Mouse (Mus musculus) urinary bladder, postnatal 10 days (tissue): Measurements from ENCODE around the gene Apoa2.
A peak's percentile ranks its signal among the peaks of the same experiment; 100 is the strongest.

Source experiments
- DNase-seq: peaks from one replicate; pipeline ENCODE4 v3.0.0; 2022; ENCODE audit warnings: low spot score

The Apoa2 gene

DNA sequence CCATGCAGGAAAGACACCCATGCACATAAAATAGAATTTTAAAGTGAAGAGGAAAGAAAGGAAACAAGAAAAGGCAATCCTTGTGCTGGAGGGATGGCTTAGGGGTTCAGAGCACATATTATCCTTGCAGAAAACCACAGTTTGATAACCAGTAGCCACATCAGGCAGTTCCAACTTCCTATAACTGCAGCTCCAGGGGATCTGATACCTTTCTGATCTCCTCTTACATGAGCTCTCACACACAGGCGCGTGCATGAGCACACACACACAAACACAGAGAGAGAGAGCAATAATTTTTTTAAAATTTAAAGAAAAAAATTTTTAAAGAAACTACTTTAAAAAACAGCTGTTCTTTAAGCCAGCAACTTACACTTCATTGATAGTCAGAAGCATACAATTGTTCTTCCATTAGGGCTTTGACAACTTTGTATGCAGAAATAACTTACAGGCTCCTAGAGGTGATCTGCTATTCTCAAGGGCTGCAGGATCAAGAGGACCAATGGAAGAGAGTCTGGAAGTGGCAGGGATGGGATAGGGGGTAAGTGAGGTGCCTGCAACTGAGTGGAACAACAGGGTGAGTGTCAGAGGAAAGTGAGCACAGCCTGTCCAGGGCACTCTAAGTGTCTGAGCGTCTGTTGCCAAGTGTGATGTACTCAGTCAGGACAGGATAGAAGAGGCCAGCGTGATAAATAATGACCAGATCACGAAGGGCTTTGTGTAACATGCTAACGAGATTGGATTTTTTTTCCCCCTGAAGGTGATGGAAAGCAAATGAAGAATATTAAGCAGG, 19.0 kb upstream of the Apoa2 start:
- DNase-seq, result no peak

DNA sequence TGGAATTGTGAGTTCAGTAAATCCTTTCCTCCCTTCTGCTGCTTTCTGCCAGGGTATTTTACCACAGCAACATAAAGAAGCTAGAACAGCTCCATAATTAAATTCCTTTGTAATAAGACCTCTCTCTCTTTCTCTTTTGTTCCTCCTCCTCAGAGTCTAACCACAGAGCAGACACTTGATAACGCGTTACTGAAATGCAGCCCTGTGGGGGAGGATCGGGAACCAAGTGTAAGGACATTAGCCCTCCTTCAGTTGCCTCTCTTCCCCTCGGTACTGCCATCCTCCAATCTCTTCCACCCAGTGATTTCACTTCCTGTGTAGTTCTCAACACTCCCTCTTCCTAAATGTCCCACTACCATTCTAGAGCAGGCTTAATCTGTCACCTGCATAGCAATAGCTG, 15.4 kb upstream of the Apoa2 start:
- no peak for DNase-seq

DNA sequence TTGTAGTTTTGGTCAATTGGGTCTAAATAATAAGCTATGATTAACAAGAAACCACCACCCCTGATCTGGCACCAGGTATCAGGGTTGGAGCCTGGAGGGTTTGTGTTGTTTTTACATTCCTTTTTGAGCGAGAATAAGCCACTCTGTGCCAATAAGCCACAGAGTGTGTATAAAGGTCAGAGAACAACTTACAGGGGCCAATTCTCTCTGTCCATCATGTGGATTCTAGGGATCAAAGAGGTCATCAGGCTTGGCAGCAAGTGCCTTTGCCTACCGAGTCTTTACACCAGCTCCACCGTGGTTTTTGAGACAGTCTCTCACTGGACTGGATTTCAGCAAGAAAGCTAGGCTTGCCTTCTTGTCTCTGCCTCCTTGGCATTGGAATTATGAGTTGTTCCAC, 12.0 kb upstream of the Apoa2 start:
- DNase-seq, result no peak

DNA sequence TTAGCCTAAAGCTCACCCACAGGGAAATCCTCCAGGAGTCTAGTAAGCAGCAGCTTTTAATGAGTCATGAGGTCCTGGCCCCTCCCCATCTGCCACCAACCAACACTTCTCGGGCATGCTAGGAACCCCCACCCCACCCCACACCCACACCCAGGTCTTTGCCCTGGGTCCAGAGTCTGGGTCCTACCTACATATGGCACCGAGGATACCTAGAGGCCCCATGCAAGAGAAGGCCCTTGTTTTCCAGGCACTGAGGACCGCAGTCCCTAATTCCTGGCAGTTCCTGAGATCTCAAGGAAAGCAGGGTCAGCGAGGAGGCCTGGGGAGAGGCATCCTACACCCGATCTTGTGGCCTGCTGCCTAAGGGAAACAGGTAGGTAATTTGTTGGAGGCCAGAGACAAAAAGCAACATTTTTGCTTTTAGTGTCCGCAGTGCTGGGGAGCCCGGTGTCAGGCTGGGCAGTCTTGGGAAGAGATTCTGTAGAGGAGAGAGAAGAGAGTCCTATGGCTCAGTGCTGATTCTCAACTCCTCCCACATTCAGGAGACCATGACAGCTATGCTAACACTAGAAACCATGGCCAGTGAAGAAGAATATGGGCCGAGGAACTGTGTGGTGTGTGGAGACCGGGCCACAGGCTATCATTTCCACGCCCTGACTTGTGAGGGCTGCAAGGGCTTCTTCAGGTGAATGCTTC, 10.9 kb upstream of the Apoa2 start, which contains the start of gene Nr1i3:
Gene Nr1i3, plus strand, starts transcription at position 170 of the 696 bp plus-strand sequence.
- DNase-seq, result no peak

DNA sequence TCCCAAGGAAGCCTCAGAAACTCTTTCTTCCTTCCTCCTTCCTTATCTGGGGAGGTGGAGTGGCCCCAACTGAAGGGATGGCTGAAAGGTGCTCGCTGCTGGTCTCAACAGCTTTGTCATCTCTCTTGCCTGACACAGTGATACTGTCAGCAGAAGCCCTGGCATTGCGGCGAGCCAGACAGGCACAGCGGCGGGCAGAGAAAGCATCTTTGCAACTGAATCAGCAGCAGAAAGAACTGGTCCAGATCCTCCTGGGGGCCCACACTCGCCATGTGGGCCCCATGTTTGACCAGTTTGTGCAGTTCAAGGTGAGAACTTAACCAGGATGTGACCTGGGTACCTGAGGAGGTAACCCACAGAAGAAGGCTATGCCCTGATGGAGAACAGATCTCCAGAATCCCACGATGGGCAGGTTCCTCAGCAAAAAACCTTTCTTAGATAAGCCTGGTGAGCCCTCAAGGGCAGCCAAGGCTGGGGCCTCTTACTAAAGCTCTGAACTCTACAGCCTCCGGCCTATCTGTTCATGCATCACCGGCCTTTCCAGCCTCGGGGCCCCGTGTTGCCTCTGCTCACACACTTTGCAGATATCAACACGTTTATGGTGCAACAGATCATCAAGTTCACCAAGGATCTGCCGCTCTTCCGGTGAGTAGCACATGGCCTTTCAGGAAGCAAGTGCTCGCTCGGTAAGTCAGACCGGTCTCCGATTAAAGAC, 8.5 kb upstream of the Apoa2 start:
- no peak for DNase-seq

DNA sequence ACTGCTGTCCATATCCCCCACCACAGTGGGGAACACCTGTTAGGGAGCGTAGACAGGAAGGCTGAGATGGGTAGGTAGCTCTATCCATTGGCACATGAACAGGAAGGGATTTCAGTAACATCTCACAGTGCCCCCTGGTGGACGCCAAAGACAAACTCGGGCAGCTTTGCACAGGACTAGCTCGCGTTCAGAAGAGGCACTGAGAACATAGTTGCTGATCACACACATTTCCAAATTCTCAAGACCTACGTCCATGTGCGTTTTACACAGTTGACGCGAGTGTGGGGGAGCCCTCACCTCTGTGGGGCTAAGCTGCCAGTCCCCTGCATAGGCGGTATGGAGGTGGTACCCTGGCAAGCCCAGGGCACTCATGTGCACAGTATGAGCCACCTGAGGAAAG, 4.0 kb upstream of the Apoa2 start:
- DNase-seq, result peak; percentile 45

DNA sequence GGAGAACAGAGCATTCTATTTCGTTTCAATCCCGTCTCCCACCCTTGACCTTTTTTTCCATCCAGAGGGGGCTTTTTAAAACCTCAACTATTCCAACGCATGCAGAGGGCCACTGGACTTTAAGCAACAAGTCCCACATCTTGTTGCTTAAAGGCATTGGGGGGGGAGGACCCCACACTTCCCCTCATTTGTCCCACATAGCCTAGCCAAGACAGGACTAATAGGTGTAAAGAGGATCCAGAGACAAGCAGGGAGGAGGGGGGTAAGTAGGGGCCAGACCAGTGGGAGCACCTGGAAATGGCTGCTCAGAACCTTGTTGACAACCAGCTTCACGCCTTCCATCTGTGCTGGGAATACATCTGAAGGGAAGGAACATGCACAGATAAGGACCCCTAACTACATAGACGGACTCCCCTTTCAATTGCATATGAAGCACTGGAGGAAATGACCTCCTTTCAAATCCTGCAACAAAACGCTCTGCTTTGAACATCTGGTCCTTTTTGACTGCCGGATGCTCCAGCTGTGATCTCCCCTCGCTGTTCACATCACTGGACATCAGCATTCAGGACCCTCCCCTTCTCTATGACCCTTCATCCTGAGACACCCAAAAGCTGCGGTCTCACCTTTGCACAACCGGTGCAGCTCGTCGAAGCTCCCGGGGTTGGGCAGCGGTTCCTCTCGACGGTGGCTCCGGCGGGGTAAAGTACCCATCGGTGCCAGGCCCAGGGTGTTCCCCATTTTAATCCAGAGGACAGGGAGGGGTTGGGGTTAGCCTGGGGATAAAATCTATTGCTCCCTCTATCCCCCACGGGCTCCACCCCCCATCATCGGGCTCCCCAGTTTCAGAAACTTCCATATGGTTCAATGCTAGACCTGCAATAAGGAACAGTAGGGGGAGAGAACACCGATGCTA, 3.3 kb upstream of the Apoa2 start:
- no peak for DNase-seq

DNA sequence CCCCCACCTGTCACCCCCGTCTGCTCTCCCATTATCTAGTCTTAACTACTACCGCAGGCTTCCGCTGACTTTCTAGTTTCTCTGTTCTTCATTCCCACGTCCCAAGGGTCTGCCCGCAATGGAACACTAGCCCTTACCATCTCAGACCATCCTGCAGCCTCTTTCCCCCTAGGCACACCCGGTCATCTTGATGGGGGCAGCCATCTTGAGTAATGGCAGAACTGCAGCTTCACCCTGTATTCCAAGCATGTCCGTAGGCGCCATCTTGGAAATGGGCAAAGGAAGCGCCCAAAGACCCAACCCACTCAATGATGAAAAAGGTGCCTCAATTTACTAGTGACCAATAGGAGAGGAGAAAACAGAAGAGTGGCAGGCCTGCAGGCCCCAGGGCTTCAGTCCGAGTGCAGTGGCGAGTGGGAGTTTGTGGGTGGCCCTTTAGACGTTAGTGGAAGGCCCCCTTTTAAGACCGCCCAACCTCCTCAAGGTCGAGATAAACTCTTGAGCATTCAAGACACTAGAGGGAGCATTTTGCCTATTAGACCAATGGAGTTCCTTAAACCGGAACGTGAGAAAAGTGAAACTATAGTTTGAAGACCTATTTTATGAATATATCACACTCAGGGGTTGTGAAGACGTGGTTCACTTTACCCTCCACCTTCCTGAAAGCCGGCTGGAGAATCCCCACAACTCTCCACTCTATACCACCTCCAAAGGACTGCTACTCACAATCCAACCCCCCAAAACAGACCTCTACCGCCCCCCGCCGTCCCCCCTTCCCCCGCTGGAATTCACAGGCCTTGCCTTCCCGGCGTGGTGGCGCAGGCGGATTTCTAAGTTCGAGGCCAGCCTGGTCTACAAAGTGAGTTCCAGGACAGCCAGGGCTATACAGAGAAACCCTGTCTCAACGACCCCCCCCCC, 2.4 kb upstream of the Apoa2 start, which contains the start of gene Tomm40l:
Gene Tomm40l, minus strand, starts transcription at position 277 of the 918 bp plus-strand sequence.
- peak; percentile 40 for DNase-seq

DNA sequence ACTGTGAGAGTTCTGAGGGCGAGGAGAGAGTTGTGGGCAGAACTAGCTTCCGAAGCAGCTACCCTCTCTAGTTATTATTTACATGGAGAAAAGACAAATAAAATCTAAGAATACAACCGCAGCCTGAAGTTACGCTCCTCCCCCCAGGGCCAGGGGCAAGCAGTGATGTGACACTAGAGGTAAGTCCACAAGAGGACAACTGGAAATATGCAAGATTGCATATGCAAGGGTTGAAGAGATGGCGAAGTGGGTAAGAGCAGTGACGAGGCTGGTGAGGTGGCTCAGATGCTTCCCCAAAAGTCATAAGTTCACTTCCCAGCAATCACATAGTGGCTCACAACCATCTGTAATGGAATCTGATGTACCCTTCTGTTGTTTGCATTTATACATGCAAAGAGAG, 1.7 kb upstream of the Apoa2 start:
- no peak for DNase-seq

DNA sequence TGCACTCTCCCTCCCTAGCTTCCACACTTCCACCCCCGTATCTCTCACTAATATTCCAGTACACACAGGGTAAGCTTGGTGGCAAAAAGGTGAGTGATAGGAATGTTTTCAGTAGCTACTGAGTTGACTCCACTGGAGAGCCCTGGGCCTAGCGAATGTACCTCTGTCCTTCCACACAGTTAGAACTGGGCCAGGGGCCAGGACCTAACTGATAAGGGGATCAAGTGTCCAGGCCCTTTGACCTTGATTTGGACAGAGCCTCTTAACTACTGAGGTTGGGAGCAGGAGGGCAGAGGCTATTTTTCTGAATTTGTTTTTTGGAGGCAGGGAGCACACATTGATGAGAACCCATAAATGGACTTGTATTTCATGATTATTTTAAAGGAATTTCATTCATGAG, 1.1 kb upstream of the Apoa2 start:
- no peak for DNase-seq

DNA sequence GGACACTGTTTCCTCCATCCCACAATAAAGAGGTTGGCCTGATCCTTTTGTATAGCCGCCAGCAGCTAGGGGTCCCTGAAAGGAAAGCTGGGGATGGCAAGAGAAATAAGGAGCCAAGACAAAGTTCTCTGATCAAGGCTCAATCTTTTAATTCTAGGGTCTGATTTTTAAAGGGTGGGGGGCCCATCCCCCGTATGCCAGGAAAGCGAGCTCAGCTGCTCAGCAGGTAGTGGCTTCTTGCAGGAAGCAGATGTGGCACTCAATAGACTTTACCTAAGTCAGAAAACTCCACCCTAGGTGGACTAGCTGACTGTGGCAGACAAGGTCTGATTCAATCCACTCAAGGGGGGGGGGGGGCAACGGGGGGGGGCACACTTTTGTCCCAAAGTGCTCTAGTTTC, 1.9 kb downstream of the Apoa2 start:
- DNase-seq, result no peak

DNA sequence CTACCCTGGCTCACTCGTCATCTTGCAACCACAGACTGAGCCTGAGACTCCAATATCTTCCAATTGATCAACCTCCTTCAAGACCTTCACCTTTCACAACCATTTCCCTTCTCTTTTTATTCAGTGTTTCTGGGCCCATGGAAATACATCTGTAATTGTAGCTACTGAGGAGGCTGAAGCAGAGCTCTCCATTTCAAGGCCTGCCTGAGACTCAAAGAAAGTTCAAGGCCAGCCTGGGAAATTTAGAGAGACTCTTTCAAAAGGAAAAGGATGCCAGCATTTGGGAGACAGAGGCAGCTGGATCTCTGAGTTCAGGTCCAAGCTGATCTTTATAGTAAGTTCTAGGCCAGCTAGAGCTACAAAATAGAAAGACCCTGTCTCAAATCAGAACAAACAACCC, 3.0 kb downstream of the Apoa2 start:
- no peak for DNase-seq

DNA sequence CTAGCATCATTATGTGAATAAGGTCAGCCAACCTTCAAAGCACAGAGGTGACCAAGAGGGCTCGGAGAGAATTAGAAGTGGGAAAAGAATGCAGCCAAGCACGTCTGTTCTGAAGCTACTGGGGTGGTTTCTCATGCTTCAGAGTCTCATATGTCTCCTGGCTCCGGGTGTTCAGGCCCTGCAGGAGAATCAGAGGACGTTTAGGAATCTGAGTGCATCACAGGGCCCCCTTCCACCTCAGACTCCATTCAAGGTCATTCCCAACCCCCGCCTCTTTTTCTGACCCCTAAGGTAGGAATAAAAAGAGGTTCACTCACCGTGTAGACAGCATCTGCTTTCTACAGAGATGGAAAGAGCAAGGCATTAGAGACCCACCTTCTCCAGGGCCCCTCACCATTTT, 4.9 kb downstream of the Apoa2 start:
- no peak for DNase-seq

DNA sequence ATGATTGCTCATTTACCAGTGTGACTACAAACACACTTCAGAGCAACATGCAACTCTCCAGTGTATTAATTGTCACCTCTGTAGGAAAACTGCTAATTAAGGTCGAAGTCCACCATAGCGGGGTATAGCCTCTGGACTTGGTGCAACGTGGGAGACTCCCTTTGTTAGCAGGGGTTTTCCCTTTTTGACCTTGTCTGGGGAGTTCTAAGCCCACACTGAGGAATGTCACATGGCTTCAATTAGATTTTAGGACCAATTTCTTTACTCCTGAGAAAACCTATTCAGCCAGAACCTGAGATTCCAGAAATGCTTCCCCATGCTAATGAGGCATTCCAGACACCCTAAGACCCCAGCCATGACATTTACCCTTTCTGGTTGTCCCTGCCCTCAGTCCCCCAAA, 5.4 kb downstream of the Apoa2 start:
- DNase-seq, result no peak

DNA sequence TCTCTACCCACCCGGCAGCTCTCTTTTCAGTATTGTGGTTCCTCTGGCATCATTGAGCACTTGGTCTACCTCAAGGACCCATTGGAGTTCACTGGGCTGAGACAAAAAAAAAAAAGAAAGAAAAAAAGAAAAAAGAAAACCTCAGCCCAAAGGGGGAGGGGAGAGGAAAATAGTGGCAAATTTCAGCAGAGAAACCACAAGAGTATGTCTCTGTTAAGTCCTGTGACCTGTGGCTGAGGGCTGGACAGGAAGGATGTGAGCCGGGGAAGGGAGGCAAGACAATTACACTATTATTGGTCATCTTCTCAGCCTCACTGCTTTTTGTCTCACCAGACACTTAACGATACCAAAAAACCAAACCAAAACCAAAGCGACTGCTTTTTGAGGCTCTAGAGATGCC, 7.0 kb downstream of the Apoa2 start:
- DNase-seq, result no peak

DNA sequence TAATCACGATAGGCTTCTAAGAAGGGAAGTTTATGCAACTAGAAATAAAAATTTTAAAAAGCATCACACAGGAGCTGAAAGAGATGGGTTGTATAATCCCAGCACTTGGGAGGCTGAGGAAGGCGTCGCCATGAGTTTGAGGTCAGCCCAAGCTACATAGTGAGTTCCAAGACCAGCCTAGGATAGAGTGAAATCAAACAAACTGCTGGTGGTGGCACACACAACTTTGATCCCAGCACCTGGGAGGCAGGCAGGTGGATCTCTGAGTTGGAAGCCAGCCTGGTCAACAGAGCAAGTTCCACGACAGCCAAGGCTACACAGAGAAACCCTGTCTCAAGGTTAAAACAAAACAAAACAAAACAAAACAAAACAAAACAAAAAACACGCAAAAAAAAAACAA, 7.5 kb downstream of the Apoa2 start:
- no peak for DNase-seq

DNA sequence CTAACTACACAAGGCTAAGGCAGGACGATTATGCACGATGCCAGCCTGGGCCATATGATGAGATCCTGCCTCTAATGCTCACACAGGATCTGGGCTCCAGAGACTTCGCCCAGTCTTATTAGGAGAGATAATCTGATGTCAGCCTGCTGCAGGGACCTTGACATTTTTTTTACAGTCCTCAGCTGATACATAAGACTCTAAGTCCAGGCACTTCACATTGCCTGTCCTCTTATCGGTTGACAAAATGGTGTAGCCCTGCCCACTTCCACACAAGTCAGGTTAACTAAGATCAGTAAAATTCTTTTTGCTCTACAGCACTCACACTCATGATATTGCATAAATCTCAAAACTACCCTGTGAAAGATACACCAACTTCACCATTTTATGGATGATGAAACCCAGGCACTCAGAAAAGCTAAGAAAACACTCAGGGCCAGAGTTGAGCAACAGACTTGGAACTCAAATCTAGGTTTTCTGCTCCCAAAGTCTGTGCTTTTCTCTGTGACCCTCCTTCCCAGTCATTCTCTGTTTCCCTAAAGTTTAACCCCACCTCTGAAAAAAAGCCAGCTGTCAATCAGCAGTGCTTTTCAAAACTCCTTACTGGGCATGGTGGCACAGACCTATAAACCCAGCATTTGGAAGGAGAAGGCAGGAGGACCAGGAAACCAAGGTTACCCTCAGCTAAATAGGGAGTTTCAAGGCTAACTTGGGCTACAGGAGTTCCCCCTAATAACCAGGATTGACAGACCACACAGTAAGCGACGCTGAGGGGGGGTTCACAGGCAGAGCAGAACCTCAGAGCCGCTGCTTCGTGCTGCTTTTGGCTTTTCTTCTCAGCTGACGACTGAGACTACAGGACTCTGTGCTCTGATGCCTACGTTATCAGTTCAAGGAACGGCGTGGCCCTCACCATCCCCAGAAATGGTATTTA, 8.2 kb downstream of the Apoa2 start:
- DNase-seq, result no peak

DNA sequence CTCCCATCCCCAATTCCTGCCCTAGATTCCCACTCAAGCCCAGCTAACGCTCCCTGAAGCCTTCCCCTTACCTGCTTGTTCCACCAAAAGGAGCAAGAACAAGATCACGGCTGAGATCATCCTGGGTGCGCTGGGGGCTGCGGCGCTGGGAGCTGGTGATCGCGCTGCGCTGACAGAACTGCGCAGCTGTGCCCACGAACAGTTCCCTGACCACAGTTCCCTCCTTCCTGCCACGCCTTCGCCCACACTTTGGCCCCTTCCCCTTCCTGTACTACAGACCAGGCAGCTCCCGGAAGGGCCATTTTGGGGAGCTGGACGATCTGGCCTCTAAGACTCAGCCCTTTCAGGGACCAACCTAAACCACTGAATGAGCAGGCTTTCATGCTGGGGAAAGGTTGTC, 9.3 kb downstream of the Apoa2 start, which contains the start of gene Fcer1g:
Gene Fcer1g, minus strand, starts transcription at position 240 of the 400 bp plus-strand sequence.
- no peak for DNase-seq

DNA sequence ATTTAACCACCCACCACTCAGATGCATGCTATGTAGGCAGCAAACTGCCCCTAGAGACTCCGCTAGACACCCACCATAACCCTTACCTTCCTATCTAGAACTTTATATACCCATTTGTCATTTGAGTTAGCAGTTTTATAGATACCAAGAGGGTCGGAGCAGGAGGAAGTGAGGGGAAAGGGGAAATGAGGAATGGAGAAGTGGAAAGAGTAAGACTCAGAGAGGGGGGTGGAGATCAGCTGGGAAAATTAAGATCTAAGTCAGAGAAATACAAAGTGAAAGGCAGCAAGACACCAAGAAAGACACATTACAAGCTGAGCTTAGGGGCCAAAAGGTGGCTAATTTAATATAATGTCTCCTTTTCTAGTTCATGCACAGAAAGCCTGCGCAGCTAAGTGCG, 9.7 kb downstream of the Apoa2 start:
- DNase-seq, result no peak

DNA sequence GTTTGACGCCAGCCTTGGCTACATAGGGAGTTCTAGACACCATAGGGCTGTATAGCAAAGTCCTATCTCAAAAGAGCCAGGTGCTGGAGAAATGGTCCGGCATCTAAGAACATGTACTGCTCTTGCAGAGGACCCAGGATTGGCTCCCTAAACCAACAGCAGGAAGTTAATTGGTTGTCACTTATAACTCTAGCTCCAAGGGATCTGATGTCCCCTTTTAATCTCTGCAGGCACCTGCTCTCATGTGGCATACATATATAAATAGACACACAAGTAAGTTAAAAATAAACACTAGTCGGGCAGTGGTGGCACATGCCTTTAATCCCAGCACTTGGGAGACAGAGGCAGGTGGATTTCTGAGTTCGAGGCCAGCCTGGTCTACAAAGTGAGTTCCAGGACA, 10.9 kb downstream of the Apoa2 start:
- DNase-seq, result no peak
